In the genomic region with DNA sequence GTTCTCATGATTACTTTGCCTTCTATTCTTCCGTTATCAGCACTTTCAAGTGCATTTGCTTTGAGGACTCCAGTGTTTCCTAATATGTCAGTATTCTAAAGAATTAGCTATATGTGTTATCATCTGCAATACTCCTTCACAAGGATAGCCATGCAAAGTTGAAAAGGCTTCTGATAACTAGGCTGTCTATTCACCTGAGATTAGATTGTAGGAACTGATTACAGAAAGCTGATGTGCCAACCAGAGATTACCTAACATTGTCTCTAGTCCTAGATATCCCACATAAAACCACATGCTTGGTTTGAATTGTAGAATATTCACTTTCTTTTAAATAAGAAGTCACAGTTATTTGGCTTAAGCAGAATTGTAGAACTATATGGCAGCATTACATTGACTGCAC, we compare ENCODE assay signal across 18 mouse cellular contexts.
DNase-seq lines count a peak whose midpoint lies in the region; ATAC-seq and TF ChIP-seq lines count a peak whose summit lies in the region.
"Had no signal": no experiment of that assay in that cellular context is flagged by ENCODE, and none has a peak within 500 bp of the region (broad histone marks: within the 10 kb centered on the region; RNA-seq: fewer than 3 reads in every experiment).

No protein-coding gene starts in this region.

- no peaks in the 10 kb centered on the region for H3K79me2 ChIP-seq in liver, adult 2 months (ENCODE audit: control insufficient read depth, insufficient read depth, low read length)

- H3K36me3 ChIP-seq in liver, adult 2 months (ENCODE audit: control insufficient read depth, insufficient read depth, low read length) = no peaks in the 10 kb centered on the region
- no peaks in the 10 kb centered on the region for H3K36me3 ChIP-seq in liver, embryonic 12.5 days
- H3K36me3 ChIP-seq: G1E had no signal

- H3K9ac ChIP-seq in liver, adult 2 months (ENCODE audit: low read depth, low read length) = no peak overlapping the region
- no peak overlapping the region for H3K9ac ChIP-seq in liver, embryonic 12.5 days

- H3K27me3 ChIP-seq in liver, adult 2 months (ENCODE audit: control insufficient read depth, insufficient read depth, low read length) = no peaks in the 10 kb centered on the region
- no peaks in the 10 kb centered on the region for H3K27me3 ChIP-seq in liver, embryonic 12.5 days (replicated peaks)
- H3K27me3 ChIP-seq: CH12.LX, Patski had no signal

- H3K4me2 ChIP-seq in liver, embryonic 12.5 days = no peak overlapping the region

- TF ChIP-seq POLR2A in liver, adult 2 months (IDR thresholded peaks at IDR 0.05; ENCODE audit: extremely low read depth, insufficient read depth, low read length) = no peak

- no peak overlapping the region for H3K27ac ChIP-seq in liver, adult 2 months (replicated peaks; ENCODE audit: insufficient read depth, low read depth, low read length)
- no peak overlapping the region for H3K27ac ChIP-seq in liver, embryonic 12.5 days

- no peaks in the 10 kb centered on the region for H3K9me3 ChIP-seq in liver, embryonic 12.5 days (replicated peaks)
- H3K9me3 ChIP-seq: G1E had no signal

- no peak overlapping the region for H3K4me3 ChIP-seq in liver, adult 2 months (ENCODE audit: insufficient read depth, low read depth, low read length)
- no peak overlapping the region for H3K4me3 ChIP-seq in liver, embryonic 12.5 days

- WGBS in liver, adult 2 months = 87% methylated on average over 1 of the region's 1 CpGs
- WGBS in liver, embryonic 12.5 days (ENCODE audit: insufficient replicate concordance) = 58% methylated on average over 1 of the region's 1 CpGs

- no peak for TF ChIP-seq CTCF in liver, adult 2 months (IDR thresholded peaks at IDR 0.05; ENCODE audit: low read depth, low read length)

- H3K4me1 ChIP-seq in liver, adult 2 months (ENCODE audit: control insufficient read depth, insufficient read depth, low read length) = no peaks in the 10 kb centered on the region; the same call in 1 of the 2 replicates
- no peaks in the 10 kb centered on the region for H3K4me1 ChIP-seq in liver, embryonic 12.5 days

- peak; percentile 72 for DNase-seq in liver, adult 2 months (ENCODE audit: extremely low read depth, low read depth, low spot score)
- DNase-seq: adrenal gland, adult 2 months; adrenal gland, adult 8-10 months; adrenal gland, postnatal 10 days; adrenal gland, postnatal 14 days; adrenal gland, postnatal 25 days; adrenal gland, postnatal 36 days; B cell, adult 2 months; cerebellum, adult 11 months; cerebellum, adult 11-12 months; cerebellum, adult 18-20 months; cerebellum, adult 2 months had no signal

- no peak for ATAC-seq in liver, embryonic 12.5 days
- ATAC-seq: activated CD4-positive, CD25-positive, alpha-beta regulatory T cell, adult 4 months; CD4-positive, CD25-positive, alpha-beta regulatory T cell, adult 4 months; Patski had no signal
